Mouse (Mus musculus): ENCODE data around the gene Gm17416. TPM values are rescaled to one million over a fixed set of nuclear protein-coding genes. Genes with fewer than 3 reads are reported as not detected.

The Gm17416 gene
- not detected in 2 replicates for polyA plus RNA-seq (2012; rRNA removed)

DNA sequence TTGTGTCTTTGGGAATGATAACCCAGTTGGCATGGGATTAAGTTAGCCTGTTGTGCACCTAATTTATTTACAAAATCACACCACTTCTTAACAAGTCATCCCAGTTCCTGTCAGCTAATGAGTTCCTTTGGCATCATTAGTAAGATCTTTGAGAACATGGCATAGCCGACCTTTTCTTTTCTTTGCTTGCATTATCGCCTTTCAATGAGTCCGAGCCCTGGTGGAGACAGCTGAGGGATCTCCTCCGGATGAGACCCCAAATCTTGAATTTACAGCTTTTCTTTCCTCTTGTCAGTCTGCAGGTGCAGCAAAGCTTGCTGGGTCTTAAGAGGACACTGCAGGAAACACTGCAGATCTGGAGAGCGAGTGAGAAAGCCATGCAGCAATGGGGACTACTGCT is at the start of gene Gm17416:
Gm17416 (plus strand) TSS at position 301 of the 400 bp plus-strand sequence.

DNA sequence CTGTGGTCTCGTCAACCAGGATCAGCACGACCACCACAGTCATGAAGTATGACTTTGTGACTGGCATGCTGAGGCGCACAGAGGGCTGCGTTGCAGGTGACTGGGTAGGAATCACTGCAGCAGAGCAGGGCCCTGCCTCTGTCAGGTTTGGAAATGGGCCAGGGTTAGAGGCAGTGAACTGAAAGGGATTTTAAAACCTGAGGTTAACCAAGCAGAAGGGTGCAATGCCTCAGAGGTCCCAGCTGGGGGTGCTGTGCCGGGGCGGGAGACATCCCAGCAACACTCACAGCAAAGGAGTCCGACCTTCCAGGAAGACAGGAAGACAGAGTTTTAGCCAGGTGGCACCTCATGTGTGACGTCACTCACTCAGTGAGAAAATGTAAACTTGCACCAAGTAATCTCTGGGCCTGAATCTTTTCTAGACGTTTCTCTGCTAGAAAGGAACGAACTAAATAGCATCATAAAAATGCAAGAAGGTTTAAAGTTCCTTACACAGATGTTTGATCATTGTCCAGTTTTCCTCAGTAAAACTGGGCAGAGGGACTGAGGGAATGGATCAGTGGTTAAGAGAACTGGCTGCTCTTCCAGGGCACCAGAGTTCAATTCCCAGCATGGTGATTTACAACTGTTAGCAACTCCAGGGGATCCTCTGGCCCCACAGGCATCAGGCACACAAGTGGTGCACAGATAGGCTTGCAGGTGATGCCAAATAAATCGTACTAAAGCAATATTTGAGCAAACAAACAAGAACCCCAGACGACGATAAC is 29.0 kb upstream of the Gm17416 start, which contains the start of gene Defb29:
Defb29 (minus strand) TSS at position 155 of the 767 bp plus-strand sequence.

DNA sequence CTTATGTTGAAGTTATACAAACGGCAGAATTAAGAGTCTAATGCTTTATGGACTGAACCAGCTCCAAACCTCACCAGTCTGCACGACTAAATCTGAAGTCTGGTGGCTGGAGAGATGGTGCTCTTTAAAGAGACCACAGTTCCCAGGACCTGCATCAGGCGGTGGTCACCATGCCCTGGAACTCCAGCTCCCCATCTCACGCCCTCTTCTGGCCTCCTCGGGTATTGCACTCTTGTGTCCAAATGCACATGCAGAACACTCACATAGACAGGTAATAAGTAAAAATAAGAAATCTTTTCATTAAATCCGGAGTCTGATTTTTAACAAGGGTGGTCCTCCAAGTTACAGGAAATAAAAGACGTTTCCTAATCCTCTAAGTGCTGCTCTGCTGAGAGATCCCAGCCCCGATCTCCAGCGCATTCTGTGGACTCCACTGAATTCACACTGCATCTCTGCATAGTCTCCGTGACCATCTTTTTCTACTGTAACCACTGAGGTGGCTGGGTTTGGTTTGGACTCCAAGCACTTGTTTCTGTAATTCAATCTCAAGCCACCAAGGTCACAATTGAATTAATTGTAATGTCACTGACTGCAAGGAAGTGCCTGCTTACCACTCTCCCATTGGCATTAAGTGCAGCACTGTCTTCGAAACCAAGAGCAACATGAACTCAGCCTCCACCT is 3.1 kb downstream of the Gm17416 start, which contains the start of gene Defb21:
Defb21 (plus strand) TSS at position 631 of the 681 bp plus-strand sequence.

DNA sequence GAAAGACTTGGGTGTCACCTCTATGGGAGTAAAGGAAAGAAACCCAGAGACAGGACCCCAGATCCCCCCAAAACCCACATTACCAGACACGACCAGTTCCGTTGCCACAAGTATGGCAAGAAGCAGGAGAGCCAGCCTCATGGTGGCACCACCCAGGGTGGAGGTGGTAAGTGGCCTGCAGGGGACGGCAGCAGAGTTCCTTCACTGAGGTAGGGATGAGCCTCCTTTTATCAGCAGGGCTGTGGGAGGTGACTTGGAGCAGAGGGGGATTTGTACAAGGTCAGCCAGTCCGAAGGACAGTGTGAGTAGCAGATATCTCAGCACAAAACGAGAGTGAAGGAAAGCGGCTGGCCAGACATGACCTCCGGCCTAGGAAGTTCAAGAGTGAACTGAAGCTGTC is 11.0 kb downstream of the Gm17416 start, which contains the start of gene Defb19:
Defb19 (minus strand) TSS at position 206 of the 400 bp plus-strand sequence.

DNA sequence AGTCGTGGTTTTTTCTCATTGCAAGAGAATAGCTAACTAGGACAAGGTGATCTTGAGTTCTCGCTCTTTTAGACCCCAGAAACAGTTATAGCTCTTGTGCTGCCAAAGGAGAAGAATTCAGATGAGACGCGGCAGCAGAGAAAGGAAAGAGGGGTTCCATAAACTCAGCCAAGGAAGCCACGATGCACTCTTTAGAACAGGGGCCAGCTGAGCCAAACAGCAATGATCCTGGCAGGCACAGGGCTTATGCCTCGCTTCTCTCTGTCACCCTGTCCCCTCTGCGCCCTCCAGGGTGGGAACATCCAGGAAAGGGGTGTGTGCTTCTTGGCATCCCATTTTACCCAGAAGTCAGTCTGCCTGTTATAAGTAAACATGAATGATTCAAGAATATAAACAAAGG is 30.2 kb downstream of the Gm17416 start, which contains the start of gene Defb45:
Defb45 (minus strand) TSS at position 101 of the 400 bp plus-strand sequence.

DNA sequence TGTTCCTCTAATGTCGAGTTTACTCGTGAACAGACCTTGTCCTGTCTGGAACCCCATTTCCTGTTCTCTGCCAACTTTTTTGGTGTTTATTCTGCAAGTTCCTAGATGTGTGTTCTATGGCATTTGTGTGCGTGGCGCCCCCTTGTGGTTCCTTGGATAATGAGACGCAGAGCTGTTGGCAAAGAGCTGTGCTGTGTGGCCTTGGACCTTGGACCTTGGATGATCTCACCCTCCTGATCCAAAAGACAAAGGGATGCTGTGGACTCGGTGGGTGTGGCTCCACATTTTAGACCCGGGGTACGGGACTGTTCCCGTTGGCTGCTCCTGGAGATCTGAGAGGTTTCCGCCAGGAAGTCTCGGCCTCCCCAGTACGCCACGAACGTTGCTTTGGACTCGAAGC is 34.9 kb downstream of the Gm17416 start, which contains the start of gene Defb36:
Defb36 (plus strand) TSS at position 271 of the 400 bp plus-strand sequence.

Other genes starting within 250 kb of the Gm17416 start
- 43.3 and 47.3 TPM in 2 replicates for gene Rbck1, start 236.7 kb upstream of the Gm17416 start, polyA plus RNA-seq (2012; rRNA removed)
- 2.0 and 2.2 TPM in 2 replicates for gene Trib3, start 225.3 kb upstream of the Gm17416 start, polyA plus RNA-seq (2012; rRNA removed)
- not detected in 2 replicates for gene Nrsn2, start 192.7 kb upstream of the Gm17416 start, polyA plus RNA-seq (2012; rRNA removed)
- gene Sox12, start 171.3 kb upstream of the Gm17416 start, polyA plus RNA-seq (2012; rRNA removed), result 3.6 and 4.4 TPM in 2 replicates
- 5.4 TPM in 2 replicates for gene Zcchc3, start 154.3 kb upstream of the Gm17416 start, polyA plus RNA-seq (2012; rRNA removed)
- 0.14 and 0.15 TPM in 2 replicates for gene 6820408C15Rik, start 153.8 kb upstream of the Gm17416 start, polyA plus RNA-seq (2012; rRNA removed)
- not detected in 2 replicates for gene Defb23, start 104.7 kb upstream of the Gm17416 start, polyA plus RNA-seq (2012; rRNA removed)
- gene Defb20, start 92.3 kb upstream of the Gm17416 start, polyA plus RNA-seq (2012; rRNA removed), result not detected in 2 replicates
- not detected in 2 replicates for gene Defb22, start 79.2 kb upstream of the Gm17416 start, polyA plus RNA-seq (2012; rRNA removed)
- not detected in 2 replicates for gene Defb26, start 57.6 kb upstream of the Gm17416 start, polyA plus RNA-seq (2012; rRNA removed)
- not detected in 2 replicates for gene Defb28, start 51.1 kb upstream of the Gm17416 start, polyA plus RNA-seq (2012; rRNA removed)
- not detected in 2 replicates for gene Defb29, start 29.2 kb upstream of the Gm17416 start, polyA plus RNA-seq (2012; rRNA removed)
- gene Defb21, start 3.4 kb downstream of the Gm17416 start, polyA plus RNA-seq (2012; rRNA removed), result not detected in 2 replicates
- not detected in 2 replicates for gene Defb19, start 11.0 kb downstream of the Gm17416 start, polyA plus RNA-seq (2012; rRNA removed)
- gene Defb45, start 30.1 kb downstream of the Gm17416 start, polyA plus RNA-seq (2012; rRNA removed), result not detected in 2 replicates
- not detected in 2 replicates for gene Defb36, start 35.0 kb downstream of the Gm17416 start, polyA plus RNA-seq (2012; rRNA removed)
- not detected in 2 replicates for gene Defb25, start 53.7 kb downstream of the Gm17416 start, polyA plus RNA-seq (2012; rRNA removed)
- 1.1 and 1.2 TPM in 2 replicates for gene Rem1, start 57.6 kb downstream of the Gm17416 start, polyA plus RNA-seq (2012; rRNA removed)
- 50.0 and 56.9 TPM in 2 replicates for gene H13, start 100.1 kb downstream of the Gm17416 start, polyA plus RNA-seq (2012; rRNA removed)
- gene Mcts2, start 117.7 kb downstream of the Gm17416 start, polyA plus RNA-seq (2012; rRNA removed), result 5.8 and 5.9 TPM in 2 replicates
- 51.1 and 55.1 TPM in 2 replicates for gene Id1, start 166.9 kb downstream of the Gm17416 start, polyA plus RNA-seq (2012; rRNA removed)
- 0.78 and 0.91 TPM in 2 replicates for gene Cox4i2, start 184.8 kb downstream of the Gm17416 start, polyA plus RNA-seq (2012; rRNA removed)